Mouse (Mus musculus): ENCODE data around the gene Cyp3a41b. TPM values are rescaled to one million over a fixed set of nuclear protein-coding genes. Genes with fewer than 3 reads are reported as not detected.
"Not testable (repeated sequence)": the region's sequence is repeated elsewhere in the genome, so short reads cannot be mapped to it uniquely, and the experiment has no call there.

Gene Cyp3a41b
- not detected in 2 replicates for polyA plus RNA-seq (2012; rRNA removed)

GRCm38 (mm10) chr5:145584630-145585029, at the start of gene Cyp3a41b:
Gene Cyp3a41b, minus strand, starts transcription at chr5:145584730.
- not testable (repeated sequence) for DNase-seq (ENCODE audit: low read depth)

- DNase-seq (ENCODE audit: low read depth) = not testable (repeated sequence)
Observed at GRCm38 (mm10) chr5:145632286-145632685, 47.8 kb upstream of the Cyp3a41b start.

GRCm38 (mm10) chr5:145604891-145605290, 20.4 kb upstream of the Cyp3a41b start:
- not testable (repeated sequence) for DNase-seq (ENCODE audit: low read depth)

GRCm38 (mm10) chr5:145597851-145598250, 13.3 kb upstream of the Cyp3a41b start:
- DNase-seq (ENCODE audit: low read depth) = not testable (repeated sequence)

GRCm38 (mm10) chr5:145577321-145577720, 7.2 kb downstream of the Cyp3a41b start:
- not testable (repeated sequence) for DNase-seq (ENCODE audit: low read depth)

GRCm38 (mm10) chr5:145575660-145576059, 8.9 kb downstream of the Cyp3a41b start:
- DNase-seq (ENCODE audit: low read depth) = not testable (repeated sequence)

GRCm38 (mm10) chr5:145571922-145572321, 12.6 kb downstream of the Cyp3a41b start:
- not testable (repeated sequence) for DNase-seq (ENCODE audit: low read depth)

Other genes starting within 250 kb of the Cyp3a41b start
- gene Cyp3a57, start 239.5 kb downstream of the Cyp3a41b start, polyA plus RNA-seq (2012; rRNA removed) = not detected in 2 replicates
- not detected in 2 replicates for gene Cyp3a16, start 115.0 kb downstream of the Cyp3a41b start, polyA plus RNA-seq (2012; rRNA removed)
- 0.10 TPM in 1 of 2 replicates, not detected in the other for gene Cyp3a41a, start 135.4 kb upstream of the Cyp3a41b start, polyA plus RNA-seq (2012; rRNA removed)
- not detected in 2 replicates for gene Cyp3a44, start 221.1 kb upstream of the Cyp3a41b start, polyA plus RNA-seq (2012; rRNA removed)